Mouse (Mus musculus): ENCODE data around the gene Slc39a7. TPM values are rescaled to one million over a fixed set of nuclear protein-coding genes. Genes with fewer than 3 reads are reported as not detected.

Slc39a7 gene
- total and polyA plus RNA-seq, 2 experiments from 2014 or later = 152 to 229 TPM

GRCm38 (mm10) chr17:33978631-33979031, 52.9 kb downstream of the Slc39a7 start:
- Histone ChIP-seq H3K36me3 (ENCODE audit: insufficient read depth, low read length) (no peaks in the 10 kb centered on the region), H3K4me1 (ENCODE audit: insufficient read depth, low read length) (no peaks in the 10 kb centered on the region), H3K4me2 (ENCODE audit: low read depth, low read length, poor library complexity, severe bottlenecking) (peak overlapping the region; percentile 45), H3K27ac (ENCODE audit: low read depth, low read length) (no peak overlapping the region), H3K9me3 (ENCODE audit: low read length) (no peaks in the 10 kb centered on the region), H3K27me3 (ENCODE audit: insufficient read depth, low read length) (peaks cover 36% of the 10 kb centered on the region), H3K9ac (replicated peaks; ENCODE audit: low read length, poor library complexity, severe bottlenecking) (no peak overlapping the region), H3K4me3 (ENCODE audit: low read depth, low read length) (peak overlapping the region; percentile 36)
- ATAC-seq (ENCODE audit: low FRiP score) (0 out of 2 replicates have a peak, but pooled peaks have one; percentile 7), DNase-seq (ENCODE audit: low spot score) (peak; percentile 35)
- WGBS = 2% methylated on average over 17 of the region's 17 CpGs
- no peak for TF ChIP-seq CTCF (IDR thresholded peaks at IDR 0.05)

MicroRNA genes within 50 kb of the gene (microRNA counts, 519-probe panel; counts per million panel counts)
- microRNA mmu-miR-219 = 4,244 counts per million, percentile 84 among the panel's probes with 10 or more counts

Small RNA genes within 50 kb of the gene (microRNA-seq; reads per million reads assigned to microRNA genes)
- gene Mir219a-1 (ENCODE audit: borderline number of aligned reads) (not detected), gene Mir219c (ENCODE audit: borderline number of aligned reads) (not detected)

Other genes starting within 250 kb of the Slc39a7 start
Only the 30 nearest of the 33 such genes appear.
- gene Rps28, start 207.1 kb downstream of the Slc39a7 start, total RNA-seq (2014; rRNA removed) = 348 and 379 TPM in 2 replicates
- 513 and 564 TPM in 2 replicates for gene Rps28, start 207.1 kb downstream of the Slc39a7 start, polyA plus RNA-seq (2015; fragmentation: Nextera tagmentation; extraction: Ambion mirVana)
- 211 and 345 TPM in 2 replicates for gene Ndufa7, start 207.1 kb downstream of the Slc39a7 start, total RNA-seq (2014; rRNA removed)
- gene Ndufa7, start 207.1 kb downstream of the Slc39a7 start, polyA plus RNA-seq (2015; fragmentation: Nextera tagmentation; extraction: Ambion mirVana) = 501 and 560 TPM in 2 replicates
- gene Cd320, start 188.6 kb downstream of the Slc39a7 start, total RNA-seq (2014; rRNA removed) = 24.4 and 26.7 TPM in 2 replicates
- gene Cd320, start 188.6 kb downstream of the Slc39a7 start, polyA plus RNA-seq (2015; fragmentation: Nextera tagmentation; extraction: Ambion mirVana) = 46.8 and 50.0 TPM in 2 replicates
- gene Gm7029, start 157.8 kb downstream of the Slc39a7 start, total RNA-seq (2014; rRNA removed) = not detected in 2 replicates
- not detected in 2 replicates for gene Gm7029, start 157.8 kb downstream of the Slc39a7 start, polyA plus RNA-seq (2015; fragmentation: Nextera tagmentation; extraction: Ambion mirVana)
- gene Kifc1, start 141.0 kb downstream of the Slc39a7 start, total RNA-seq (2014; rRNA removed) = 4.3 and 5.0 TPM in 2 replicates
- 1.4 and 2.2 TPM in 2 replicates for gene Kifc1, start 141.0 kb downstream of the Slc39a7 start, polyA plus RNA-seq (2015; fragmentation: Nextera tagmentation; extraction: Ambion mirVana)
- 0.22 and 0.33 TPM in 2 replicates for gene Platr17, start 126.5 kb downstream of the Slc39a7 start, total RNA-seq (2014; rRNA removed)
- gene Platr17, start 126.5 kb downstream of the Slc39a7 start, polyA plus RNA-seq (2015; fragmentation: Nextera tagmentation; extraction: Ambion mirVana) = 1.4 and 1.5 TPM in 2 replicates
- 52.3 and 55.7 TPM in 2 replicates for gene Daxx, start 122.3 kb downstream of the Slc39a7 start, total RNA-seq (2014; rRNA removed)
- gene Daxx, start 122.3 kb downstream of the Slc39a7 start, polyA plus RNA-seq (2015; fragmentation: Nextera tagmentation; extraction: Ambion mirVana) = 42.9 and 44.3 TPM in 2 replicates
- 41.4 and 44.4 TPM in 2 replicates for gene Tapbp, start 115.8 kb downstream of the Slc39a7 start, total RNA-seq (2014; rRNA removed)
- 29.0 and 29.1 TPM in 2 replicates for gene Tapbp, start 115.8 kb downstream of the Slc39a7 start, polyA plus RNA-seq (2015; fragmentation: Nextera tagmentation; extraction: Ambion mirVana)
- 44.3 and 50.9 TPM in 2 replicates for gene Zbtb22, start 115.8 kb downstream of the Slc39a7 start, total RNA-seq (2014; rRNA removed)
- 18.5 and 18.6 TPM in 2 replicates for gene Zbtb22, start 115.8 kb downstream of the Slc39a7 start, polyA plus RNA-seq (2015; fragmentation: Nextera tagmentation; extraction: Ambion mirVana)
- gene Rgl2, start 102.1 kb downstream of the Slc39a7 start, total RNA-seq (2014; rRNA removed) = 81.8 and 83.0 TPM in 2 replicates
- gene Rgl2, start 102.1 kb downstream of the Slc39a7 start, polyA plus RNA-seq (2015; fragmentation: Nextera tagmentation; extraction: Ambion mirVana) = 33.1 and 38.2 TPM in 2 replicates
- 47.9 and 60.9 TPM in 2 replicates for gene Pfdn6, start 91.3 kb downstream of the Slc39a7 start, total RNA-seq (2014; rRNA removed)
- gene Pfdn6, start 91.3 kb downstream of the Slc39a7 start, polyA plus RNA-seq (2015; fragmentation: Nextera tagmentation; extraction: Ambion mirVana) = 170 and 185 TPM in 2 replicates
- gene Wdr46, start 91.0 kb downstream of the Slc39a7 start, total RNA-seq (2014; rRNA removed) = 14.3 and 15.7 TPM in 2 replicates
- 14.6 and 17.3 TPM in 2 replicates for gene Wdr46, start 91.0 kb downstream of the Slc39a7 start, polyA plus RNA-seq (2015; fragmentation: Nextera tagmentation; extraction: Ambion mirVana)
- 8.6 and 14.1 TPM in 2 replicates for gene B3galt4, start 80.2 kb downstream of the Slc39a7 start, total RNA-seq (2014; rRNA removed)
- 11.1 and 14.0 TPM in 2 replicates for gene B3galt4, start 80.2 kb downstream of the Slc39a7 start, polyA plus RNA-seq (2015; fragmentation: Nextera tagmentation; extraction: Ambion mirVana)
- 39.5 and 46.1 TPM in 2 replicates for gene Vps52, start 75.9 kb downstream of the Slc39a7 start, total RNA-seq (2014; rRNA removed)
- gene Vps52, start 75.9 kb downstream of the Slc39a7 start, polyA plus RNA-seq (2015; fragmentation: Nextera tagmentation; extraction: Ambion mirVana) = 65.8 and 68.6 TPM in 2 replicates
- 742 and 975 TPM in 2 replicates for gene Rps18, start 75.7 kb downstream of the Slc39a7 start, total RNA-seq (2014; rRNA removed)
- gene Rps18, start 75.7 kb downstream of the Slc39a7 start, polyA plus RNA-seq (2015; fragmentation: Nextera tagmentation; extraction: Ambion mirVana) = 751 and 769 TPM in 2 replicates
- gene H2-K1, start 31.3 kb downstream of the Slc39a7 start, total RNA-seq (2014; rRNA removed) = 19.0 and 21.2 TPM in 2 replicates
- gene H2-K1, start 31.3 kb downstream of the Slc39a7 start, polyA plus RNA-seq (2015; fragmentation: Nextera tagmentation; extraction: Ambion mirVana) = 17.0 and 22.2 TPM in 2 replicates
- 19.5 and 23.4 TPM in 2 replicates for gene Ring1, start 7.0 kb downstream of the Slc39a7 start, total RNA-seq (2014; rRNA removed)
- gene Ring1, start 7.0 kb downstream of the Slc39a7 start, polyA plus RNA-seq (2015; fragmentation: Nextera tagmentation; extraction: Ambion mirVana) = 17.3 and 19.5 TPM in 2 replicates
- gene H2-Ke6, start 3.6 kb downstream of the Slc39a7 start, total RNA-seq (2014; rRNA removed) = 58.4 and 67.6 TPM in 2 replicates
- 53.6 and 54.7 TPM in 2 replicates for gene H2-Ke6, start 3.6 kb downstream of the Slc39a7 start, polyA plus RNA-seq (2015; fragmentation: Nextera tagmentation; extraction: Ambion mirVana)
- gene Rxrb, start 130 bp upstream of the Slc39a7 start, total RNA-seq (2014; rRNA removed) = 53.6 and 61.2 TPM in 2 replicates
- 52.7 and 53.7 TPM in 2 replicates for gene Rxrb, start 130 bp upstream of the Slc39a7 start, polyA plus RNA-seq (2015; fragmentation: Nextera tagmentation; extraction: Ambion mirVana)
- gene Col11a2, start 7.8 kb upstream of the Slc39a7 start, total RNA-seq (2014; rRNA removed) = 17.9 and 24.3 TPM in 2 replicates
- gene Col11a2, start 7.8 kb upstream of the Slc39a7 start, polyA plus RNA-seq (2015; fragmentation: Nextera tagmentation; extraction: Ambion mirVana) = 4.1 and 4.6 TPM in 2 replicates
- not detected in 2 replicates for gene H2-Oa, start 60.7 kb upstream of the Slc39a7 start, total RNA-seq (2014; rRNA removed)
- 0.23 TPM in 1 of 2 replicates, not detected in the other for gene H2-Oa, start 60.7 kb upstream of the Slc39a7 start, polyA plus RNA-seq (2015; fragmentation: Nextera tagmentation; extraction: Ambion mirVana)
- 23.8 and 39.0 TPM in 2 replicates for gene H2-DMa, start 87.9 kb upstream of the Slc39a7 start, total RNA-seq (2014; rRNA removed)
- gene H2-DMa, start 87.9 kb upstream of the Slc39a7 start, polyA plus RNA-seq (2015; fragmentation: Nextera tagmentation; extraction: Ambion mirVana) = 24.8 and 26.1 TPM in 2 replicates
- 219 and 233 TPM in 2 replicates for gene Brd2, start 91.0 kb upstream of the Slc39a7 start, total RNA-seq (2014; rRNA removed)
- 107 and 124 TPM in 2 replicates for gene Brd2, start 91.0 kb upstream of the Slc39a7 start, polyA plus RNA-seq (2015; fragmentation: Nextera tagmentation; extraction: Ambion mirVana)
- gene H2-DMb2, start 111.6 kb upstream of the Slc39a7 start, total RNA-seq (2014; rRNA removed) = 0.16 and 0.47 TPM in 2 replicates
- gene H2-DMb2, start 111.6 kb upstream of the Slc39a7 start, polyA plus RNA-seq (2015; fragmentation: Nextera tagmentation; extraction: Ambion mirVana) = 1.4 and 1.6 TPM in 2 replicates
- gene H2-DMb1, start 121.4 kb upstream of the Slc39a7 start, total RNA-seq (2014; rRNA removed) = 0.47 and 4.7 TPM in 2 replicates
- gene H2-DMb1, start 121.4 kb upstream of the Slc39a7 start, polyA plus RNA-seq (2015; fragmentation: Nextera tagmentation; extraction: Ambion mirVana) = 1.6 and 2.3 TPM in 2 replicates
- gene Tap1, start 155.9 kb upstream of the Slc39a7 start, total RNA-seq (2014; rRNA removed) = 7.1 and 16.5 TPM in 2 replicates
- gene Tap1, start 155.9 kb upstream of the Slc39a7 start, polyA plus RNA-seq (2015; fragmentation: Nextera tagmentation; extraction: Ambion mirVana) = 7.7 and 8.3 TPM in 2 replicates
- 0.99 and 1.1 TPM in 2 replicates for gene Psmb9, start 156.1 kb upstream of the Slc39a7 start, total RNA-seq (2014; rRNA removed)
- 2.0 and 3.3 TPM in 2 replicates for gene Psmb9, start 156.1 kb upstream of the Slc39a7 start, polyA plus RNA-seq (2015; fragmentation: Nextera tagmentation; extraction: Ambion mirVana)
- gene Psmb8, start 166.0 kb upstream of the Slc39a7 start, total RNA-seq (2014; rRNA removed) = 1.7 and 2.8 TPM in 2 replicates
- gene Psmb8, start 166.0 kb upstream of the Slc39a7 start, polyA plus RNA-seq (2015; fragmentation: Nextera tagmentation; extraction: Ambion mirVana) = 4.2 and 5.3 TPM in 2 replicates
- gene Tap2, start 171.8 kb upstream of the Slc39a7 start, total RNA-seq (2014; rRNA removed) = 1.8 and 2.0 TPM in 2 replicates
- 2.9 and 4.2 TPM in 2 replicates for gene Tap2, start 171.8 kb upstream of the Slc39a7 start, polyA plus RNA-seq (2015; fragmentation: Nextera tagmentation; extraction: Ambion mirVana)
- 1.1 and 1.2 TPM in 2 replicates for gene H2-Ob, start 207.2 kb upstream of the Slc39a7 start, total RNA-seq (2014; rRNA removed)
- 0.31 and 0.55 TPM in 2 replicates for gene H2-Ob, start 207.2 kb upstream of the Slc39a7 start, polyA plus RNA-seq (2015; fragmentation: Nextera tagmentation; extraction: Ambion mirVana)